Mouse (Mus musculus): ENCODE measurements around the gene Tenm2.

The Tenm2 gene

GRCm38 (mm10) chr11:36562851-36563250 lies 672.9 kb downstream of the Tenm2 start:
- DNase-seq (ENCODE audit: low spot score): no peak

GRCm38 (mm10) chr11:36560785-36561548 lies 674.8 kb downstream of the Tenm2 start:
- no peak for DNase-seq (ENCODE audit: low spot score)

- DNase-seq (ENCODE audit: low spot score): no peak
These were observed 678.4 kb downstream of the Tenm2 start for GRCm38 (mm10) chr11:36557316-36557715.

- no peak for DNase-seq (ENCODE audit: low spot score)
These were observed 682.5 kb downstream of the Tenm2 start for GRCm38 (mm10) chr11:36553286-36553685.

GRCm38 (mm10) chr11:36550649-36551048 lies 685.1 kb downstream of the Tenm2 start:
- no peak for DNase-seq (ENCODE audit: low spot score)

GRCm38 (mm10) chr11:36549398-36550139 lies 686.2 kb downstream of the Tenm2 start:
- DNase-seq (ENCODE audit: low spot score): no peak

- DNase-seq (ENCODE audit: low spot score): no peak
These were observed 687.6 kb downstream of the Tenm2 start for GRCm38 (mm10) chr11:36548139-36548538.

GRCm38 (mm10) chr11:36538144-36538543 lies 697.6 kb downstream of the Tenm2 start:
- DNase-seq (ENCODE audit: low spot score): no peak

GRCm38 (mm10) chr11:36537573-36538133 lies 698.1 kb downstream of the Tenm2 start:
- DNase-seq (ENCODE audit: low spot score): no peak

- no peak for DNase-seq (ENCODE audit: low spot score)
These were observed 700.2 kb downstream of the Tenm2 start for GRCm38 (mm10) chr11:36535591-36535990.

- DNase-seq (ENCODE audit: low spot score): no peak
These were observed 704.1 kb downstream of the Tenm2 start for GRCm38 (mm10) chr11:36531614-36532013.

GRCm38 (mm10) chr11:36527509-36527908 lies 708.3 kb downstream of the Tenm2 start:
- DNase-seq (ENCODE audit: low spot score): no peak

GRCm38 (mm10) chr11:36526381-36526780 lies 709.4 kb downstream of the Tenm2 start:
- DNase-seq (ENCODE audit: low spot score): peak; percentile 40

- DNase-seq (ENCODE audit: low spot score): no peak
These were observed 723.3 kb downstream of the Tenm2 start for GRCm38 (mm10) chr11:36512468-36512867.

- no peak for DNase-seq (ENCODE audit: low spot score)
These were observed 727.5 kb downstream of the Tenm2 start for GRCm38 (mm10) chr11:36508312-36508711.

- no peak for DNase-seq (ENCODE audit: low spot score)
These were observed 740.7 kb downstream of the Tenm2 start for GRCm38 (mm10) chr11:36494898-36495548.

GRCm38 (mm10) chr11:36492274-36492673 lies 743.5 kb downstream of the Tenm2 start:
- DNase-seq (ENCODE audit: low spot score): no peak

- DNase-seq (ENCODE audit: low spot score): peak; percentile 1
These were observed 745.7 kb downstream of the Tenm2 start for GRCm38 (mm10) chr11:36490085-36490484.

GRCm38 (mm10) chr11:36488666-36489065 lies 747.1 kb downstream of the Tenm2 start:
- DNase-seq (ENCODE audit: low spot score): no peak

GRCm38 (mm10) chr11:36486092-36486491 lies 749.7 kb downstream of the Tenm2 start:
- DNase-seq (ENCODE audit: low spot score): no peak

GRCm38 (mm10) chr11:36484466-36485069 lies 751.2 kb downstream of the Tenm2 start:
- DNase-seq (ENCODE audit: low spot score): no peak

- no peak for DNase-seq (ENCODE audit: low spot score)
These were observed 753.6 kb downstream of the Tenm2 start for GRCm38 (mm10) chr11:36482136-36482535.
